Mouse (Mus musculus) ovary, adult 18-20 months (tissue): Measurements from ENCODE around the gene Il23a.
"Not testable (repeated sequence)": the region's sequence is repeated elsewhere in the genome, so short reads cannot be mapped to it uniquely, and the experiment has no call there.

ENCODE experiments used
- DNase-seq: peaks from one replicate; pipeline ENCODE4 v3.0.0; 2022; ENCODE audit warnings: low spot score, mixed read lengths

Il23a gene

DNA sequence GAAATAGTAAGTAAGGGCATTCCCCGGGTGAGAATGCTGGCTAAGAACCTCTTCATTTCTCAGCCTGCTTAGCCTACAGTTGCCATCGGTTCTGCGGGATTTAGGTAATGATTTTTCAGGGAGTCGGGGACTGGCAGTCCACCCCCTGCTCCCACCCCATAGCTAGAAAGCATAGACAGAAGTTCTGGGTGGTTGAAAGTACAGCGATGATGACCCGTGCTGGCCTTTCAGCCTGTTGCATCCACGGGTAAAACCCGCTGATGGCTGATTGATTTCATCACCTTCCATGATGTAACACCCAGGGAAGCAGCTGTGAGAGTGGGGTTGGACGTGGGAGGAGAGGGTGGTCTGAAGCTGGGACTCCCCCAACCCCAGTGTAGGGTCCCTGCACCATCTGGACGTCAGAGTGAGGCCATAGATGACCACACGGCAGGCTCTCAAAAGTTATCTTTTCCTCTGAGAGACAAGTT, at the start of gene Il23a:
TSS of gene Il23a (minus strand) at position 51 of the 470 bp plus-strand sequence.
- no peak for DNase-seq

DNA sequence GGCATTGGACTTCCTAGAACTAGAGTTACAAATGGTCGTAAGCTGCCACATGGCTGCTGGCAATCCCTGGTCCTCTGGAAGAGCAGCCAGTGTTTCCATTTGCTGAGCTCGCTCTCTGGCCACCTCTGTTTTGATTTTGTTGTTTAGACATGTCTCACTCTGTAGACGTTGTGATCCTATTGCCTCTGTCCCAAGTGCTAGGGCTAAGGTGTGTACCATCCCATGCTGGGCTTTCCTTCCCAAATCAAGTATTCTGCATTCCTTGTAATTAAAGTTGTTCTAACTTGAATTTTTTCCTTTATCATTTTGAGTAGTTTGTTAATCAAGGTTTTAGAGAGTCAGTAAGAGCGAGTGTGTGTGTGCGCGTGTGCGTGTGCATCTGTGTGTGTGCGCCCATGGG, 49.0 kb upstream of the Il23a start:
- DNase-seq, result no peak

DNA sequence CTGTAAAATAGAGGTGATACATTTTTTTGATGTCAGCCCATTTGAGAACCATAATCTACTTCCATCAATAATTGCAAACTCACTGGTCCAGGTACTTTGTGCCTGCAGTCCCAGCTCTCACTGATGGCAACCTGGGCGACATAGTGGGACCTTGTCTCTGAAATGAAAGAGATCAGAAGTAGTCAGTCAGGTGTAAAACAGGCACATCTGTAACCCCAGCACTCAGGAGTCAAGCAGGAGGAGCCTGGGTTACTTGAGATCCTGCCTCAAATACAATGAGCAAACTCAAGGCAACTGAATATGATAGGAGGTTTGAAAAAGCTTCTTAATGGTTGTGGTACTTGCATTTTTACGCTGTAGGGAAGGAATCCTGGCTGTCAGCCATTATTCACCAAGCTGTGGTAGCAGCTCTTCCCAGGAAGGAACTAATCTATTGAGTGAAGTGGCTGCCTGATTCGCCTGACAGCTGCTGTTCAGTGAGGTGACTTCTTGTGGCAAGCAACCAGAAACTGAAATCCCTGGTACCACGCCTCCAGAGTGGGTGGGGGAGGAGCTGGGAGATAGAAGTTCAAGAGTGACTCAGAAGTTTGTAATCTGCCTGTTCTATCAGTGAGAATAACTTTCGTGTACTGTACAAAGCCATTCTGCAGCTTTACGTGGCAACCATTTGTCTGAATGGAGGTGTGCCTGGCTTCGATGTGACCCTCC, 46.2 kb upstream of the Il23a start:
- peak; percentile 64 for DNase-seq

DNA sequence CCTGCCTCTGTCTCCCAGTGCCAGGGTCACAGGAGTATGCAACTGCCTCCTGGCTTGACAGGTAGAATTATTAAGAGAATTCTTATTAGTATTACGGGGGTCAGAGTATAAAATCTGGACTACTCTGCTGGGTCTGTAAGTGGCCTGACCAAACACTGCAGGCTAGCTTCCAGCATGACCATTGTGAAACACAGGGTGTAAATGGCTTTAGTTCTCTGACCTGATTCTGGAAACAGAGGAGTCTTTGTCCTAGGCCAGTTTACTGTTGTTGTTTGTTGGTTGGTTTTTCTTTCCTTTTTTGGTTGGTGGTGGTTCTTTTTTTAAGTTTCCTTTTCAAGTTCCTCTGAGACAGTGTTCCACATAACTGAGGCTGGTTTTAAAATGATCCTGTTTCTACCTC, 44.9 kb upstream of the Il23a start:
- DNase-seq, result no peak

DNA sequence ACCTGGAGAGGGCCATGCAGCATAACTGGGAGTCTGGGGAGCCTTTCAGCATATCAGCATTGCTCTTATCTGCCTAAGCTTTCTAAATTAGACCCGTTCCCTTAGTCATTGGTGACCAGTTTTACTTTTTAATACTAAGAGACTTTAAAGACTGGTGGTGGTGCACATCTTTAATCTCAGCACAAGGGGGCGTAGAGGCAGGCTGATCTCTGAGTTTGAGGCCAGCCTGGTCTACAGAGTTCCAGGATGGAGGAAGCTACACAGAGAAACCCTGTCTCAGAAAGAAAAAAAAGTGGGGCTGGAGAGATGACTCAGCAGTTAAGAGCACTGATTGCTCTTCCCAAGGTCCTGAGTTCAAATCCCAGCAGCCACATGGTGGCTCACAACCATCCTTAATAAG, 41.7 kb upstream of the Il23a start:
- DNase-seq, result no peak

DNA sequence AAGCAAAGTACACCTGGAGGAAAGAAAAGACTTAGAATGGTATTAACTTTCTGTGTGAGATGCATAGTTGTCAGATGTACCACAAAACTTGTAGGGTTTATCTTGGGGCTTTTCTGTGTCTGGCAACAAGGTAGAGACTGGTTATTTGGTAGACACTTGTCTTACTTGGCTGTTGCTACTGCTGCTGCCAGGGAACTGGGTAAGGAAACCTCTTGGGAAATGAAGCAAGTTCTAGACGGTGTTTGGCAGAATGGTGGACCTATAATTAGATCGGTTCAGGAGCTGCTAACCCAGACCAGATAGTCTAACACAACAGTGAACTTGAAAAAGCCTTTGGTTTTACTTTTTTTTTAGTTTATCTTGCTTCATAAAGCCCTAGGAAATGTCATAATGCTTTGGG, 40.4 kb upstream of the Il23a start:
- no peak for DNase-seq

DNA sequence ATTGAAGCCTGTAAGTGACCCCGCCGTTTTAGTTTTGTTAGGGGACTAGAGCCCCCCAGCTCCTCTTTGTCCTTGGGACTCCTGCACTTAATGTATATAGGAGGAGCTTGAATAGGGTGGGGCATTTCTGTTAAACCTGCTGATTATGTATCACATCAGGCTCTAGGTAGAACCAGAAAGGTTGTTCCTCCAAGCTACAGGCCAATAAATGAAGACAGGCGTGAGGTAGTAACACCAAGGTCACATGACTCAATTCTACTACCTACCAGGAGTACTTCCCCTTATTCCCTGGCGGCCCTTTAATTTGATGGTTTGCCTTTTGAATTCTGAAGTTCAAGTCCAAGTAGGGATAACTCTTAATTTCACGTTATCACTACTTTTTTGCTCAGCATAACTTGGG, 39.9 kb upstream of the Il23a start:
- DNase-seq, result no peak

DNA sequence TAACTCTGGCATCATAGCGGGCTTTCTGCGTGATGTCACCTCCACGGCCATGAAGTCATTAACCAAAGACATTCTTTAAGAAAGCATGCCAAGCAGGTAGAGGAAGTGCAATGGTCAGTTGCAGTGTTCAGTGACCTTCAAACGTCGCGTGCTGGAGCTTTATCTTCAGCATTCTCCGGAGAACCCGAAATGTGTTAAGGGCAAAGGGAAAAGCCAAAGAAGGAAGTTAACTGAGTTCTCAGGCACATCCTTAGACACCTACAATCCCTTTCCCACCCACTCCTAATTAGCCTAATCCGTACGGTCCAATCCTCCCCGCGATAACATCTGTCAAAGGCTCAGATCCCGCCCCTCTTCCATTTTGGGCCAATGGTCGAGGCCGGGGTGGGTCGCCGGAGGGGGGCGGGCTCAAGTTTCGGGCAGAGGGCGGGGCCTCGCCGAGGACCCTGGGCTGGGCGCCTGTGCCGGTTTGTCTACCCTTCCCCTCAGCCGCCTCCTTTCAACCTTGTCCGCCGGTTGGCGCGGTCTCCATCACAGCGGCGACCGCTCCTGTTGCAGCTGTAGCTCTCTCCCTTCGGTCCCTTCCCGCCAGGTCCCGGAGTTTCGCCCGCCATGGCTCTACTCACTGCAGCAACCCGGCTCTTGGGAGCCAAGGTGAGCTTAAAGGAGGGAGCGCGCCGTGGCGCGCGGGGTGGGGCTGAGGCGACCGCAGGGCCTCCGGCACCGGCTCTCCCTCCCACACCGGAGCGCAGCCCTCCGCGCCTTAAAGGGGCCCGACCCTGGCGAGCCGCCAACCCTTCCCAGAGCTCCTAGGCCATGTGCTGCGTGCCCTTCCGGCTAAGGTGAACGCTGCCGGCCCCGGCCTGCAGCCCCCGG, 39.0 kb upstream of the Il23a start, which contains the start of gene Cs:
TSS of gene Cs (plus strand) at position 429 of the 876 bp plus-strand sequence.
- peak; percentile 93 for DNase-seq

DNA sequence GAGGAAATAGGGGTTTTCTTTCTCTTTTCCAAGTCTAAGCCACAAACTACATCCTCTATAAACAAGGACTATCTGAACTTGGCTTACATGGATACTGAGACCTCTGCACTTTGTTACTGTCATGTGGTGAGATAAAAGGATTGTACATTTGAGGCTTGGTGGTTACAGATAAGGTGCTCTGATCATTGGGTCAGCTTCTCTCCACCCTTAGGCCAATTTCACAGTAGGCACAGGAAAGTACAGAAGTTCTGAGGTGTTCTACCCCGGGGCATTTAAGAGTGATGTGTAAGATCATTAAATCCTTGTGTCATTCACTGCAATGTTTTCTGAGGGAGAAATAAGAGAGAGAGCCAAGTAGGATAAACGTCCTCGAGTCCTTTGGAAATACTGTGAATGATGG, 38.0 kb upstream of the Il23a start:
- DNase-seq, result no peak

DNA sequence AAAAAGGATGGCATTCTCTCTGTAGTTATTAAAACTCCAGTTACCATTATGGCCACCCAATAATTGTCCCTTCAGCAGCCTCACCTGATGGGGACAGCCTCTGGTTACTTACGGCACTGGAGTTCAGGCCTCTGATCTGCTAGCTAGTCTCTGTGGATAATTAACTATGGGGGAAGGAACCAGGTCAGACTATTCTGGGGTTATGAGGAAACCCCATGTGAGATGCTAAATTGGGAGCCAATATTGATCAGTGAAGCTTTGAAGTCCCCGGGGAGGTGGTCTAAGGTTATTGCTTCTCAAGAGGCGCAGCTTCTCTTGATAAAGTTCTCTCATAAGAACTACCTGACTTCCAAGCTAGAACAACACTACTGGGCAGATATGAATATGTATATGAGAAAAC, 37.6 kb upstream of the Il23a start:
- no peak for DNase-seq

DNA sequence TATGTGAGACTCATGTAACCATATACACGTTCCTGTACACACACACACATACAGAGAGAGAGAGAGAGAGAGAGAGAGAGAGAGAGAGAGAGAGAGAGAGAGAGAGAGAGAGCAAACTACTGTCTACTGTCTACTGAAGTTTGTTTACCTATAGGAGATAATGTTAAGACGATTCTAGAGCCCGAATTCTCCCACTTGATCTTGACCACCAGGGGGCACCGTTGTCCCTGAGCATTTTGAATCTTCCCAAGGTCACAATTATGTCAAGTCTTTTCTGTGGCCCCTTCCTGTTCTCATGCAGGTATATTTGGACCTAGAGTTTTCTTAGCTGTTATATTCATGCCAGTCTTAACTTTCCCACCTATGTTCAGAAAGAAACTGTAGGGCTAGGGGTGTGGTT, 37.0 kb upstream of the Il23a start:
- no peak for DNase-seq

DNA sequence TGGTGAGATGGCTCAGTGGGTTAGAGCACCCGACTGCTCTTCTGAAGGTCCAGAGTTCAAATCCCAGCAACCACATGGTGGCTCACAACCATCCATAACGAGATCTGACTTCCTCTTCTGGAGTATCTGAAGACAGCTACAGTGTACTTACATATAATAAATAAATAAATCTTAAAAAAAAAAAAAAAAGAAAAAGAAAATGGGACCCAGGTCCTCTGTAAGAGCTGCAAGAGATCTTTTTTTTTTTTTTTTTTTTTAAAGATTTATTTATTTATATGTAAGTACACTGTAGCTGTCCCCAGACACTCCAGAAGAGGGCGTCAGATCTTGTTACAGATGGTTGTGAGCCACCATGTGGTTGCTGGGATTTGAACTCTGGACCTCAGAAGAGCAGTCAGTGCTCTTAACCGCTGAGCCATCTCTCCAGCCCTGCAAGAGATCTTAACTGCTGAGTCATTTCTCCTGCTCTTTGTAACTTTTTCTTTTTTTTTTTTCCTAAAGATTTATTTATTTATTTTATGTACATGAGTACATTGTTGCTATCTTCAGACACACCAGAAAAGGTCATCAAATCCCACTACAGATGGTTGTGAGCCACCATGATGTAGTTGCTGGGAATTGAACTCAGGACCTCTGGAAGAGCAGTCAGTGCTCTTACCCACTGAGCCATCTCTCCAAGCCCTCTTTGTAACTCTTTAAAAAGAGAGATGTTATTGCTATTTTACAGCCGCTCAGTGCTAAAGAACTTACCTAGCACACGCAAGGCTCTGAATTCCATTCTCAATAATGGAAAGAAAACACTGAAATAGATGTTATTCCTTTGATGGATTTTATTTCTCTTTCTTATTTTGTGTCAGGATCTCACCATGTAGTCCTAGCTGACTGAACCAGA, 34.1 kb upstream of the Il23a start:
- DNase-seq, result not testable (repeated sequence)

DNA sequence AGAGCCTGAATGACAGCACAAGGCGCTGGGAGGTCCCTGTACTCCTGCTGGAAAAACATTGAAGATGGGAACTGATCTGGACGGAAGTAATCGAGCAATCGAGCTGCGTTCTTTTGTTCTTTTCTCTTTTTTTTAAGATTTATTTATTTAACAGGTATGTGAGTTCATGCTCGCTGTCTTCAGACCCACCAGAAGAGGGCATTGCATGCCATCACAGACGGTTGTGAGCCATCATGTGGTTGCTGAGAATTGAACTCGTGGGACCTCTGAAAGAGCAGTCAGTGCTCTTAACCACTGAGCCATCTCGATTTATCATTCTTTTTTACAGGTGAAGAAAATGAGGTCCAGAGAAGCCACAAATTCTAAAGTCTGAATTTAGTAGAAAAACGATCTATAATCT, 29.1 kb upstream of the Il23a start:
- DNase-seq, result no peak

DNA sequence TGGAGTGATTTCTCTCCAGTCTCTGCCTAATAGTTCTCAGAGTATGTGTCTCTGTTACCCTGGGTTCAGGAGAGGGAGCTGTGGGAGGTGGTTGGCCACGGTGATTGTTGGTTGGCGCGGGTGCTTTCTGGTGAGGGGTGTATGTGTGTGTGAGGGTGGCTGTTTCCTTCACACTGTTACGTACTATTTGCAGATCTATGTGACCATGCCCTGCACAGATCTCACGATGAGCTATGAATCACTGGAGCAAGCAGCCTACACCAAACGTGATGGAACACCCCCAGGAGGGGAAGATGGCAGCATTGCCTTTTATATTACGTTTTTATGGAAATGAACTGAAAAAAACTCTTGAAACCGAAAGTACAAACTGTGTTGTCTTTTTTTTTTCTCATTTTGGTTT, 28.3 kb upstream of the Il23a start:
- DNase-seq, result no peak

DNA sequence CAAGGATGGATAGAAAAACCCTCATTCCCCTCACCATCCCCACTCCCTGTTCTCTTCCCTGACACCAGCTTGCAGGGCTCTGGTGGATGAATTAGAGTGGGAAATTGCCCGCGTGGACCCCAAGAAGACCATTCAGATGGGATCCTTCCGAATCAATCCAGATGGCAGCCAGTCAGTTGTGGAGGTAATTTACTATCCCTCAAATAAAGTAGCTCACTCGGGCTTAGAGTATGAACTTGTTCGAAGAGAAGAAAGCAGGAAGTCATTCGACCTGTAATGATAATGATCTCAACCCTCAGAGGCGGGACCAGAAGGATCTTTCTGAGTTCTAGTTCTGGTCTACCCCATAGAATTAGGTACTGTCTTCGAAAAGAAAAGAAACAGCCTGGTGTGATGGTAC, 25.0 kb upstream of the Il23a start:
- no peak for DNase-seq

DNA sequence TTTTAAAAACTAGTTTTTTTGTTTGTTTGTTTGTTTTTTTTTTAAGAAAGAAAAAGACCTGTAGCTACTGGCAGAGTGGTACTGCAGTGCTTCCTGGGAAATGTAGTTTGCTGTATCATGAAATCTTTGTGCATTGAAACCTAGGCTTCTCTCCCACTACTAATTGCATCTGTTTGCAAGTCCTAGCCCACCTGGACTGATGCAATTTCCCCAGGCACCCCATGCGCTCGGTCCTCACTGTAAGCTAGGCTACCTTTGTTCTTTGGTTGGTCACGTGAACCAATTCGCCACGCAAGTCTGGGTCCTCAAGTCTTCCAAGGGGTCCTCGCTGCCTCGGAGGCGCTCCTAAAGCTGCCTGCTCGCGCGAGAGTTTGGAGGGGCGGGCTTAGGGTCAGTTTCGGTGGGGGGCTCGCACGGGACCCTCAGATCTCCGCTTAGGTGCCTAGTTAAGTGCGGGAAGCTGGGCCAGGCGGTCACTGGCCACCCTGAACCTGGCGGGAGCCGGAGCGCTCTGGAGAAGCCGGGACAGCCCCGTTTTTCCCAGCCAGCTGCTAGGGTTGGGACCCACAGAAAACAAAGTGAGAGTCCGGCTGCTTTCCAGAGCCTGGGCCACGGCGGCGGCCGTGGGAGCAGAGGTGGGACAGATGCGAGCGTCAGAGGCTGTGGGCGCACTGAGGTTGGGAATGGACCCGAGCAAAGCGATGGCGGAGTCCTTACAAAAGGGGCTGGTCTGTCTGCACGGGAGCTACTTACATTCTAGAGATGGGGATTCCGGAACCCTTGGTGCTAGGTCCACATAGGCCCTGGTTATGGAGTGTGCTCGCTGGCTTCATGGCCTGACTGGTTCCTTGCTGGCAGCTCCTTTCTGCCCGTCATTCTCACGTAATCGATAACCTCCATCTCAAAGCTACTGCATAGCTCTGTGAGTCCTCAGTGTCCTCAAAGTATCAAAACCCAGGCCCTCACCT, 23.9 kb upstream of the Il23a start, which contains the start of gene Cnpy2:
TSS of gene Cnpy2 (plus strand) at position 319 of the 968 bp plus-strand sequence.
- DNase-seq, result peak; percentile 79

DNA sequence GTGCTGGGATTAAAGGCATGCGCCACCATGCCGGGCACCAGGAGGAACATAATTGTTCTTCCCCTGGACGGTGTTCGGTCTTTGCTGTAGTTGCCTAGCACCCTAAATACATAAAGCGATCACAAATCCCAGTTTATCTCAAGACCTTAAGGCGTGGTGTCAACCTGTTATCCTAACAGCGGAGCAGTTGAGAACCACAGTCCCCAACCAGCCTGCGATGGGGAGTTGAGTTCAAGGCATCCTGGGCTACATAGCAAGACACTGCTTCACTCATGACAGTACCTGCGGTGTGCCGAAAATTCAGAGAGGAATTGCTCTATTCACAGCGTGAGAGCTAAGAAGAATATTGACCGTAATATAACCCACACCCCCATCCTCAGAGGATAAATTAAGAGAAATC, 23.1 kb upstream of the Il23a start:
- no peak for DNase-seq

DNA sequence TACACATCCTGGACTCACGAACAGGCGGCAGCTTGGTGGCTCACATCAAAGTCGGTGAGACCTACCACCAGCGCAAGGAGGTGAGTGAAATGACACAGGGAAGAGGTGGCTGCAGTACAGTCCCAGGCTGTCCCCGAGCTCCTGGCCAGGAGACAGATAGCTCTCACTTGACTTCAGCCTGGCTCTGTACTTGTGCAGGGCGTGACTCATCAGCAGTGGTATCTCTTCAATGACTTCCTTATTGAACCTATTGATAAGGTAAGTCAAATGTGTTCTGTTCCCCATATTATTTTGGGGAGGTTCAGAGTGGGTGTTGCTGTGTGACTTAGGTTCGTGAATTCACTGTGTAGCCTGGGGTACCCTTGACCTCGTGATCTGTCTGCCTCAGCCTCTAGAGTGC, 17.0 kb upstream of the Il23a start:
- DNase-seq, result no peak

DNA sequence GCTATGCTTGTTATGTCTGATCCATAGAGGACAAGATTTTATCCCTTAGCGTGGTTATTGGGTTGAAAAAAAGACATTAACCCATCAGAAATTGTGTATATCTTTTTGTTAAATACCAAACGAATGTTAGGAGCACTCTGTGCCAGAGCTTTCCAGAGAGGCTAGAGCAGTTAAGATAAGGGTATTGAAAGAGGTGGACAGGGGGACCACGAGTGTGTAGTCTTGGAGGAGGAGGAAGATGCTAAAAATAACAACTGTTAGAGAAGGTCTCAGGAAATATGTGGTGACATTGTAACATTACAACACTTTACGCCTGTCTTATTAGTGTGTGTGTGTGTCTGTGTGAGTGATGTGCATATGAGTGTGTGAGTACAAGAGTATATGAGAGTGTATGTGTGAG, 12.3 kb upstream of the Il23a start:
- no peak for DNase-seq

DNA sequence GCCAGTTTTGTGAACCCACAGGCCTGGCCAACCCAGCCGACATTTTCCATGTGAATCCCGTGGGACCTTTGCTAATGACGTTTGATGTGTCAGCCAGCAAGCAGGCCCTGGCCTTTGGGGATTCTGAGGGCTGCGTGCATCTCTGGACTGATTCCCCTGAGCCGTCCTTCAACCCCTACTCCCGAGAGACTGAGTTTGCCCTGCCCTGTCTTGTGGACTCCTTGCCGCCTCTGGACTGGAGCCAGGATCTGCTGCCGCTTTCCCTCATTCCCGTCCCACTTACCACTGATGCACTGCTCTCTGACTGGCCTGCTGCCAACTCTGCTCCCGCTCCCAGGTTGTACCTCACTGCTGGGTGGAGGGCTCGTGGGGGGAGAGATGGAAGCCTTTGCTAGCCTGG, 11.6 kb upstream of the Il23a start:
- peak; percentile 48 for DNase-seq

DNA sequence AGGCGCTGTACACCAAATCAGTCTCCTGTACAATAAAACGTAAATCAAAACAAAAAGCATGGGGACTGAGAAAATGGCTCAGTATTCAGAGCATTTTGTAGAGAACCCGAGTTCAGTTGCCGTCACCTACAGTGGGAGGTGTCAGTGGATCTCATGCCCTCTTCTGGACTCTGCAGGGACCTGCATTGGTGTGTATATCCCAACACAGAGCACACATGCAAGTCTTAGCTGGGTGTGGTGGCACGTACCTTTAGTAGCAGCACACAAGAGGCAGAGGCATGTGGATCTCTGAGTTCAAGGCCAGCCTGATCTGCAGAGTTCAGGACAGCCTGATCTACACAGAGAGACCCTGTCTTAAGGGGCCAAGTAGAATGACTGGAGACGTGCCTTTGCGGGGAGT, 11.1 kb upstream of the Il23a start:
- DNase-seq, result no peak
